Mouse (Mus musculus) heart, embryonic 13.5 days (tissue): ENCODE data around the gene Nat8f4. TPM values are rescaled to one million over a fixed set of nuclear protein-coding genes. Genes with fewer than 3 reads are reported as not detected.
"Not testable (repeated sequence)": the region's sequence is repeated elsewhere in the genome, so short reads cannot be mapped to it uniquely, and the experiment has no call there.

Experiments used
- ATAC-seq: fragments of 200-750 bp; cut with Nextera tagmentation; 2 replicates; pipeline ENCODE4 v1.8.0; 2017; ENCODE audit warnings: moderate TSS enrichment; ENCODE audit not compliant: insufficient number of reproducible peaks, low FRiP score, low TSS enrichment; ENCODE audit errors: extremely low read depth
- H3K27ac ChIP-seq: fragments of 300-500 bp; sonication (generic); replicated peaks from 2 replicates; pipeline ENCODE4 v1.5.1; 2015; ENCODE audit warnings: moderate library complexity, mild to moderate bottlenecking, inconsistent platforms
- H3K27me3 ChIP-seq: fragments of 300-500 bp; sonication (generic); replicated peaks from 2 replicates; pipeline ENCODE4 v1.6.1; 2015; ENCODE audit warnings: mild to moderate bottlenecking, inconsistent platforms
- H3K36me3 ChIP-seq: fragments of 300-500 bp; sonication (generic); 2 replicates; pipeline ENCODE4 v1.6.1; 2015; ENCODE audit warnings: mild to moderate bottlenecking, inconsistent platforms
- H3K4me1 ChIP-seq: fragments of 300-500 bp; sonication (generic); 2 replicates; pipeline ENCODE4 v1.6.1; 2015; ENCODE audit warnings: inconsistent platforms
- H3K4me2 ChIP-seq: fragments of 300-500 bp; sonication (generic); 2 replicates; pipeline ENCODE4 v1.6.1; 2015; ENCODE audit warnings: inconsistent platforms, mild to moderate bottlenecking, moderate library complexity
- H3K4me3 ChIP-seq: fragments of 300-500 bp; sonication (generic); 2 replicates; pipeline ENCODE4 v1.5.1; 2015; ENCODE audit warnings: moderate library complexity, mild to moderate bottlenecking, inconsistent platforms
- H3K9ac ChIP-seq: fragments of 300-500 bp; sonication (generic); 2 replicates; pipeline ENCODE4 v1.6.1; 2015; ENCODE audit warnings: inconsistent platforms, mild to moderate bottlenecking, moderate library complexity
- H3K9me3 ChIP-seq: fragments of 300-500 bp; sonication (generic); 2 replicates; pipeline ENCODE4 v1.6.1; 2016; ENCODE audit warnings: inconsistent platforms
- WGBS: fragments of 180-500 bp; shearing (Covaris S2); methylation state at CpG from one replicate; pipeline ENCODE4 v1.1.7; 2015; ENCODE audit warnings: mixed read lengths; 5-methylcytosine and 5-hydroxymethylcytosine counted together
- polyA plus RNA-seq: library from polyadenylated mRNA; unstranded; fragments of >200 nt; fragmentation: Nextera tagmentation; extraction: Ambion mirVana; gene quantifications from 2 replicates; pipeline ENCODE4 v1.2.1, GENCODE M21; 2015

Gene Nat8f4
- polyA plus RNA-seq = 2.2 TPM in 2 replicates

- H3K4me2 ChIP-seq = peak within 1 kb of the TSS; percentile 62
- H3K9me3 ChIP-seq, H3K27ac ChIP-seq, H3K36me3 ChIP-seq, H3K27me3 ChIP-seq, H3K9ac ChIP-seq, ATAC-seq, H3K4me1 ChIP-seq: not testable (repeated sequence)
- H3K4me3 ChIP-seq = peak within 1 kb of the TSS; percentile 45
- 20% methylated on average over 20 of the region's 20 CpGs for WGBS
Observed at GRCm38 (mm10) chr6:85904642-85905061, at the start of gene Nat8f4. Gene Nat8f4 (minus strand): TSS chr6:85904884.

GRCm38 (mm10) chr6:85948549-85948948 is 43.9 kb upstream of the Nat8f4 start:
- no peak overlapping the region for H3K4me3 ChIP-seq
- no peaks in the 10 kb centered on the region for H3K9me3 ChIP-seq
- H3K4me2 ChIP-seq = no peak overlapping the region
- no peaks in the 10 kb centered on the region for H3K4me1 ChIP-seq
- no peaks in the 10 kb centered on the region for H3K27me3 ChIP-seq
- H3K27ac ChIP-seq = no peak overlapping the region
- no peak overlapping the region for H3K9ac ChIP-seq
- 81% methylated on average over 6 of the region's 6 CpGs for WGBS
- ATAC-seq = no peak
- peaks cover 97% of the 10 kb centered on the region for H3K36me3 ChIP-seq

- Histone ChIP-seq H3K27ac (no peak overlapping the region), H3K4me3 (no peak overlapping the region), H3K9me3 (no peaks in the 10 kb centered on the region), H3K4me2 (no peak overlapping the region), H3K4me1 (peaks cover 3% of the 10 kb centered on the region), H3K36me3 (peaks cover 59% of the 10 kb centered on the region), H3K27me3 (no peaks in the 10 kb centered on the region), H3K9ac (no peak overlapping the region)
- no peak for ATAC-seq
- WGBS = 93% methylated on average over 3 of the region's 3 CpGs
Observed at GRCm38 (mm10) chr6:85942469-85942868, 37.8 kb upstream of the Nat8f4 start.

- Histone ChIP-seq H3K4me1 (peaks cover 13% of the 10 kb centered on the region), H3K27ac (no peak overlapping the region), H3K9ac (no peak overlapping the region), H3K9me3 (no peaks in the 10 kb centered on the region), H3K4me3 (no peak overlapping the region), H3K27me3 (no peaks in the 10 kb centered on the region), H3K4me2 (no peak overlapping the region), H3K36me3 (peaks cover 22% of the 10 kb centered on the region)
- 56% methylated on average over 10 of the region's 10 CpGs for WGBS
- no peak for ATAC-seq
Observed at GRCm38 (mm10) chr6:85938701-85939100, 34.0 kb upstream of the Nat8f4 start.

GRCm38 (mm10) chr6:85936508-85937465 is 32.1 kb upstream of the Nat8f4 start:
- Histone ChIP-seq H3K9ac (peak overlapping the region; percentile 79), H3K27ac (peak overlapping the region; percentile 73), H3K36me3 (peaks cover 15% of the 10 kb centered on the region), H3K4me3 (peak overlapping the region; percentile 59), H3K4me1 (peaks cover 13% of the 10 kb centered on the region), H3K4me2 (peak overlapping the region; percentile 70)
- not testable (repeated sequence) for H3K27me3 ChIP-seq, H3K9me3 ChIP-seq
- peak; percentile 92 for ATAC-seq
- WGBS = 1% methylated on average over 50 of the region's 50 CpGs

- 61% methylated on average over 3 of the region's 3 CpGs for WGBS
- H3K9ac ChIP-seq = no peak overlapping the region
- no peak overlapping the region for H3K27ac ChIP-seq
- H3K4me2 ChIP-seq = no peak overlapping the region
- H3K27me3 ChIP-seq = no peaks in the 10 kb centered on the region
- peaks cover 13% of the 10 kb centered on the region for H3K4me1 ChIP-seq
- peaks cover 15% of the 10 kb centered on the region for H3K36me3 ChIP-seq
- H3K4me3 ChIP-seq = no peak overlapping the region
- no peaks in the 10 kb centered on the region for H3K9me3 ChIP-seq
- ATAC-seq = no peak
Observed at GRCm38 (mm10) chr6:85935646-85936045, 31.0 kb upstream of the Nat8f4 start.

GRCm38 (mm10) chr6:85934047-85934446 is 29.4 kb upstream of the Nat8f4 start:
- no peaks in the 10 kb centered on the region for H3K9me3 ChIP-seq
- H3K4me2 ChIP-seq = no peak overlapping the region
- H3K27ac ChIP-seq = no peak overlapping the region
- WGBS = 74% methylated on average over 8 of the region's 8 CpGs
- H3K36me3 ChIP-seq = peaks cover 31% of the 10 kb centered on the region
- H3K4me1 ChIP-seq = peaks cover 13% of the 10 kb centered on the region
- no peaks in the 10 kb centered on the region for H3K27me3 ChIP-seq
- H3K4me3 ChIP-seq = no peak overlapping the region
- ATAC-seq = no peak
- no peak overlapping the region for H3K9ac ChIP-seq

- ATAC-seq = no peak
- Histone ChIP-seq H3K4me2 (no peak overlapping the region), H3K9me3 (no peaks in the 10 kb centered on the region), H3K27ac (no peak overlapping the region), H3K27me3 (no peaks in the 10 kb centered on the region), H3K4me1 (no peaks in the 10 kb centered on the region), H3K4me3 (no peak overlapping the region), H3K36me3 (peaks cover 76% of the 10 kb centered on the region), H3K9ac (no peak overlapping the region)
- 72% methylated on average over 1 of the region's 1 CpGs for WGBS
Observed at GRCm38 (mm10) chr6:85929312-85929711, 24.6 kb upstream of the Nat8f4 start.

GRCm38 (mm10) chr6:85927476-85928464 is 23.1 kb upstream of the Nat8f4 start:
- H3K4me3 ChIP-seq = no peak overlapping the region
- 87% methylated on average over 9 of the region's 9 CpGs for WGBS
- H3K9ac ChIP-seq = no peak overlapping the region
- H3K27me3 ChIP-seq = no peaks in the 10 kb centered on the region
- no peak for ATAC-seq
- H3K9me3 ChIP-seq = no peaks in the 10 kb centered on the region
- no peak overlapping the region for H3K4me2 ChIP-seq
- H3K27ac ChIP-seq = no peak overlapping the region
- peaks cover 85% of the 10 kb centered on the region for H3K36me3 ChIP-seq
- H3K4me1 ChIP-seq = no peaks in the 10 kb centered on the region

- Histone ChIP-seq H3K4me1 (no peaks in the 10 kb centered on the region), H3K36me3 (peaks cover 90% of the 10 kb centered on the region), H3K4me3 (no peak overlapping the region), H3K27me3 (no peaks in the 10 kb centered on the region), H3K4me2 (no peak overlapping the region), H3K9me3 (no peaks in the 10 kb centered on the region), H3K9ac (no peak overlapping the region), H3K27ac (no peak overlapping the region)
- no peak for ATAC-seq
- WGBS = 70% methylated on average over 1 of the region's 1 CpGs
Observed at GRCm38 (mm10) chr6:85926709-85927108, 22.0 kb upstream of the Nat8f4 start.

- Histone ChIP-seq H3K4me3 (no peak overlapping the region), H3K4me2 (no peak overlapping the region), H3K4me1 (no peaks in the 10 kb centered on the region), H3K27me3 (no peaks in the 10 kb centered on the region), H3K27ac (no peak overlapping the region), H3K36me3 (peaks cover 70% of the 10 kb centered on the region), H3K9me3 (no peaks in the 10 kb centered on the region), H3K9ac (no peak overlapping the region)
- WGBS = 93% methylated on average over 1 of the region's 1 CpGs
- no peak for ATAC-seq
Observed at GRCm38 (mm10) chr6:85923643-85924042, 19.0 kb upstream of the Nat8f4 start.
